ENCODE assay signal across 23 mouse cellular contexts in genomic region chr10:49597652-49598051, GRCm38 (mm10).
"Had no signal": no experiment of that assay in that cellular context is flagged by ENCODE, and none has a peak within 500 bp of the region (broad histone marks: within the 10 kb centered on the region; RNA-seq: fewer than 3 reads in every experiment).

No protein-coding gene starts in this region.

- ATAC-seq: liver, embryonic 12.5 days; midbrain, embryonic 13.5 days; midbrain, embryonic 16.5 days had no signal

- H3K36me3 ChIP-seq: limb, embryonic 12.5 days; limb, embryonic 15.5 days; liver, embryonic 12.5 days; liver, embryonic 15.5 days; lung, embryonic 15.5 days; midbrain, embryonic 10.5 days; midbrain, embryonic 13.5 days; neural tube, embryonic 13.5 days; stomach, embryonic 15.5 days had no signal

- H3K9ac ChIP-seq: limb, embryonic 12.5 days; limb, embryonic 15.5 days; liver, embryonic 12.5 days; liver, embryonic 15.5 days; lung, embryonic 15.5 days; midbrain, embryonic 13.5 days; neural tube, embryonic 13.5 days; stomach, embryonic 15.5 days had no signal

- H3K27ac ChIP-seq: limb, embryonic 12.5 days; limb, embryonic 15.5 days; liver, embryonic 12.5 days; liver, embryonic 15.5 days; lung, embryonic 15.5 days; midbrain, embryonic 10.5 days; midbrain, embryonic 13.5 days; neural tube, embryonic 13.5 days; stomach, embryonic 15.5 days had no signal

- H3K4me3 ChIP-seq: limb, embryonic 12.5 days; limb, embryonic 15.5 days; liver, embryonic 12.5 days; liver, embryonic 15.5 days; lung, embryonic 15.5 days; megakaryocyte, embryonic 14.5 days; midbrain, embryonic 10.5 days; midbrain, embryonic 13.5 days; myocyte; neural tube, embryonic 13.5 days; stomach, embryonic 15.5 days had no signal

- DNase-seq: kidney, postnatal 10 days; kidney, postnatal 36 days; left cerebral cortex, postnatal 4 days; lung, adult 18-20 months; lung, postnatal 10 days; lung, postnatal 36 days; retina, postnatal 1 day; right cerebral cortex, postnatal 25 days; spleen, adult 18-20 months; thymus, adult 18-20 months; thymus, postnatal 36 days had no signal

- H3K4me1 ChIP-seq: limb, embryonic 12.5 days; limb, embryonic 15.5 days; liver, embryonic 12.5 days; liver, embryonic 15.5 days; lung, embryonic 15.5 days; megakaryocyte, embryonic 14.5 days; midbrain, embryonic 10.5 days; midbrain, embryonic 13.5 days; neural tube, embryonic 13.5 days; stomach, embryonic 15.5 days had no signal

- H3K4me2 ChIP-seq: limb, embryonic 12.5 days; limb, embryonic 15.5 days; liver, embryonic 12.5 days; liver, embryonic 15.5 days; lung, embryonic 15.5 days; midbrain, embryonic 13.5 days; neural tube, embryonic 13.5 days; stomach, embryonic 15.5 days had no signal

- H3K9me3 ChIP-seq: limb, embryonic 12.5 days; limb, embryonic 15.5 days; liver, embryonic 12.5 days; liver, embryonic 15.5 days; lung, embryonic 15.5 days; midbrain, embryonic 10.5 days; midbrain, embryonic 13.5 days; neural tube, embryonic 13.5 days; stomach, embryonic 15.5 days had no signal

- H3K27me3 ChIP-seq: limb, embryonic 12.5 days; limb, embryonic 15.5 days; liver, embryonic 12.5 days; liver, embryonic 15.5 days; lung, embryonic 15.5 days; megakaryocyte, embryonic 14.5 days; midbrain, embryonic 13.5 days; neural tube, embryonic 13.5 days; stomach, embryonic 15.5 days had no signal
